Mouse (Mus musculus): Measurements from ENCODE around the gene Mfsd4a.

The Mfsd4a gene

DNA sequence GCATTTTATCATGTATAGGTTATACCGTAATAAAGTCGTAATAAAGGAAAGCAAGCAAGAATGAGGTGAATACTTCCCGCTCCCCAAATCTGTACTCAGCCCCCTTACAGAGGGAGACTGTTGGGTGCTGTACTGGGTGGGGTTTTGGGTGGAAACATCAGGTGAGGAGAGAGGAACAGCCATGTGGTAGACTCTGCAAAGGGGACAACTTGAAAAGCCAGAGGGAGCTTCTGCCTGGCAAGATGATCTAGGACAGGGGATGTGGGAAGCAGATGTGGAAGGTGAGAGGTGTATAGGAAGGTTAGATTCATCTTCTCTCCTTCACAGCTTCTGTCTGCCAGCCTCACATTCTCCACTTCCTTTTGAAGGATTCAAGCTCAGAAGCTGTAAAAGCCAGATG is 2.8 kb upstream of the Mfsd4a start:
- in situ Hi-C loops (cut with MboI, MseI), result no loop called here

DNA sequence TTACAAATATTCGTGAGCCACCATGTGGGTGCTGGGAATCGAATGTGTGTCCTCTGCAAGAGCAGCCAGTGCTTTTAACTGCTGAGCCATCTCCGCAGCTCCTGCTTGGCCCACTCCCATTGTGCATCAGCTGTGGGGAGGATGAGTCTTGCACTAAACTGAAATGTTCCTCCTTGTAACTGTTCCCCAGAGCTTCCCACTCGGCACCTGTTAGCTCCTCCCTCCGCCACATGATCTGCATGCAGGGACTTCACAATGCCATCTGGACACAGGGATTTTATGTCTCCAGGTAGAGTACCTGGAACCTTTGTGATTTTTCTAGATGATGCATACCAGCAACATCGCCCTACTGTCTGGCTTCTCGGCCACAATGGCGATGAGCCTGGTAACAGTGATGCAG is 1.6 kb upstream of the Mfsd4a start:
- in situ Hi-C loops (cut with MboI, MseI), result no loop called here

DNA sequence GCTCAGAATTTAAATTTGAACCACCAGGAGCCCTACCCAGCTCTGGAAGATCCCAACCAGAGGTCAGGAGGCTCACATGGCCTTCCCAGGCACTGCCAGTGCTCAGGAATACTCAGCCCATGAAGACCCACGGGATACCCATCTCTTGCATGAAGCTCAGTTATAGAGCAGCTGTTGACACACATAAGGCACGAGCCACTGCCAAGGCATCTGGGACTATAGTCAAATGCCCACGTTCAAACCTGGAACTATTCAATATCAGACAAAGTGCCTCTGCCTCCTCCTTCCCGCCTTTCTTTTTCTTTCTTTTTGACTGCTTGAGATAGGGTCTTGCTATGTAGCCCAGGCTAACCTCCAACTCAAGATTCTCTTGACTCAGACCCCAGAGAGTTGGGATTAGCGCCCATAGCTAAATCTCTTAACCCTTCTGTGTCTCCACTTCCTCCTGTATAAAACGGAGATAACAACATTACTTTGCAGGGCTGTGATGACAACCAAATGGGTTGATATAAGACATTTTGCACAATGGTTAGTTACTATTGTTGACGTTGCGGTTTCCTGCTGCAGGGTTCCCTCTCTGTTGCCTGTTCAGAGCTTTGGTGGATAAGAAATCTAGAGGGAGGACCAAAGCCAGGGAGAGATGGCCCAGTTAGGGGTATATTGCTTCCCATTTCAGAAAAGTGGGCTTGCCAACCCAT is 2.2 kb downstream of the Mfsd4a start:
- in situ Hi-C loops (cut with MboI, MseI), result no loop called here

DNA sequence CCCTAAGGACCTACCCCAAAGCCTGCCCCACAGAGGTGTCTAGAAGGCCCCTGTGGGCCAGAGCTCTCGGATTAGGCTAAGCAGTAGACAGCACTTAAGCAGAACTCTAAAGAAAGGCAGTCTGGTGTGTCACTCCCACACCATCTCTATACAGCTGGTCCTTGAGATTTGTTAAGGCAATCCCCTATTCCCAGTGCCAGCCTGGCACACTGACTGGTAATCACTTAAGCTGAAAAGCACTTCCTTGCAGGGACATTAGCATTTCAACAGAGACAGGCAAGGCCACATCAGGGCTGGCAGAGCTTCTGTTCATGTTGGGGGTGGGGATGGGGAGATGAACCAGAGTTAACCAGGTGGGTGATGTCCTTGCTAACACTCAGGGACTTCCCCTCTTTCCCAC is 2.9 kb downstream of the Mfsd4a start:
- in situ Hi-C loops (cut with MboI, MseI), result no loop called here

DNA sequence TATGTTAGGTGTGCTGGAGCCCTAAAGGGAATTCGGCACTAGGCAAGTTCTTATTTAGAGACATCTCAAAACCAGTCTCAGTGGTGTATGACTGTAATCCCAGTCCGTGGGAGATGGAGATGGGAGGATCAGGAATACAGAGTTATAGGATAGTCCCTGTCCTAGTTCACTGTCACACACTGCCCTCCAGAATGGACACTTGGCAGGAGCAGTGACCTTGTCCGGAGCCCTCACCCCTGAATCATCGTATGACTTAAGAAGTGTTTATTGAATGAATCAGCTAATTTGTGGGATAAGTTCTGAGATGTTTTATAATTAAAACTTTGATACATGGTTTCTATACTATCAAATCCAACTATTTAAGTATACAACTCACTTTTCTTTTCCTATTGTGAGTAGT is 4.8 kb downstream of the Mfsd4a start:
- in situ Hi-C loops (cut with MboI, MseI), result no loop called here

DNA sequence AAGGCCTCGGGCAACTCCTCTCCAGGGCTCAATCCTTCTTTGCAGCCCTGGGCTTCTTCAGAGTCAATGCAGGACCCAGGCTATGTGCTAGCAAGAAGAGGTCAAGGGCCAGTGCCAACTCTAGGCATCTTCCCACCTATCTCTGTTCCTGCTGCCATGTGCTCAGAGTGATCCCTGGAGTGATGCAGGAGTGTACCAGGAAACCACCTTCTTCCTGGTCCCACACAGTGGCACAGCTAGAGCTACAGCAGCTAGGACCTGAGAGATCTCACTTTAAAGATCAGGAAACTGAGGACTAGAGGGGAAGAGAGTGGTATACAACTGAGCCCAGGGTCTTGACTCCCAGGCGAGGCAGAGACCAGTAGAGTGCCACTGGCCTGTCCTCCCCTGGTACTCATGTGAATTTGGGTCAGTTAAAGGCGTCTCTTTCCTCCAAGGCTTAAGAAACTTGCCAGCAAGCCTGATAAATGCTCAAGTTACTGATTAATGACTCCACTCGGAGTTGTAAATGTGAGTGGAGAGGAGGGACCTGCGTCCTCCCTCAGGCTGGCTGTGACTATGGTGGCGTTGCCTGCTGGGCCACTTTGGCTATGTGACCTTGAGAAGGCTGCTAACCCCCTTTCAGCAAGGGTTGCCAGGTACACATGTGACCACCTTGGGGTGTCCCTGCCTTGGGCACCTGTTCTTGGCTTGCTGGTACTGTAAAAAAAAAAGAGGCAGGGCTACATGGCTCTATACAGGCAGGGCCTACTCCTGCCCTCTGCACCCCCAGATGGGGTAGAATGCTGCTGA is 5.9 kb downstream of the Mfsd4a start:
- in situ Hi-C loops (cut with MboI, MseI), result no loop called here

DNA sequence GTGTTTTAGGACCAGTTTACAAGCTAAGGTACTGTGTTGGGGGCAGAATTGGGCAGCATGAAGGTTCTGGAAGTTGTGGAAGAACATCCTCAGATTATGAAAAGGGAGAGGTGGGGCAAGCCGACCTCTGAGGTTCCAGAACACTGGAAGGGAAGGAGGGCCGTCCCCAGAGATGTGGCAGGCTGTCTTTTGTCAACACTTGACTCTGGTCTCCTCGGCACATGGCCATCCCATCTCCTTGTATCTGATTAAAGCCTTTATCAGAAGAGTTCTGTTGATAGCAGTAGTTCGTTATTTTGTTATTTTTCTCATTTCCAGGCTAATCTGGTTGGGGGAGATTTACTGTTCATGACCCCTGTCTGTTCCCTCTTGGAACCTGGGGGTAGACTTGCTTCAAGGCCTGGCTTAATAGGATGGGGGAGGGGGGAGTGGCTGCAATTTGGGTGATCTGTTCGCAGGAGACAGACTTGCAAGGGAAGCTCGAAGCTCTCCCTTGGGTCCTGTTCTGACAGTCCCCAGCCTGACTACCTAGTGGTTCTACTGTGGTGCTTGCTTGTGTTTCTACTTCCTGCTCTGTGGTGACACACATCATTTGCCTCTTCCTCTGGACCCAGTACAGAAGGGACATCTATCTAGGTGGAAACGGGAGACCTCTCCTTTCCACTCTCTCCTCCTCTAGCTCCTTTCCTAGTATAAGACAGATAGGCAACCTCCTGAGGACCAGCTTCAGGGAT is 7.7 kb downstream of the Mfsd4a start:
- in situ Hi-C loops (cut with MboI, MseI), result no loop called here

DNA sequence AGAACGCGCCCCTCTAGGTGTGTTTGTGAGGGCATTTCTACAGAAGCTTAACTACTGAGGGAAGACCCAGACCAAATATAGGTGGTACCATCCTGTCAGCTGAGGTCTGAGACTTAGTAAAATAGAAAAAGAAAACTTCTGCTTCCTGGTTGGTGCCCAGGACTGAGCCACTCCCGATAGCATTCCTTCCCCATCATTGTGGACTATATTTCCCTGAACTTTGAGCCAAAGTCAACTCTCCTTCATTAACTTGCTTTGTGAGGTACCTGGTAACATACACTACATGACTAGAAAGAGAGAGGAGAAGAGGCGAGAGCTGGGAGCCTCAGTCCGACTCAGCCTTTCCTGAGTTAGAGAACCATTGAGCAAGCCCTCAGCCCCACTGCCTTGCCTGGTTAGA is 9.3 kb downstream of the Mfsd4a start:
- in situ Hi-C loops (cut with MboI, MseI), result loop anchor here (10.0 kb wide), 1 partner anchor 464 kb away; the partner anchor contains the start of gene Avpr1b

DNA sequence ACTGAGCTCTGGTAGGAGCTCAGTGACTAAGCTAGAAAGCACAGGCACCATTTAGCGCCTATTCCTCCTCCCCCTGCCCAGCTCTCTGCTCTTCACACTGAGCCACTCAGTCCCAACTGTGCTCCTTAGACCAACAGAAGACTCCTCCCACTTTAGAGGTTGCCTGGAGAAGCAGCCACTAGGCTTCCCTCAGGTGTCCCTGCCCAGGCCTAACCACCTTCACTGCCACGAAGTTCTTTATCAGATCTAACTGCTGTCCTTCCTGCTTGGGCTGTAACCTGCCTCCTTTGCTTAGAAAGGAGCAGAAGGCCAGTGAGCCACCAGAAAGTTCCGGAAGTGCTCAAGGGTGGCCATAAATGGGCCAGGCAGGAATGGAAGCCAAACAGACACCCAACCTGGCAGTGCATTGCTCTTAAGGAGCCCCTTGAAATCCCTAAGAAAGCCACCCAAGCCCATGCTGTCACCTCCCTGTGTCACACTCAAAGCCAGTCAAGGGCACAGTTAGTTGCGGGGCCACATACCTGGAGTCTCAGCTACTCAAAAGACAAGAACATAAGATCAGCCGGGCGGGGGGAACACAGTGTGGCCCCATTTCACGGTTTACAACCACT is 12.7 kb downstream of the Mfsd4a start:
- in situ Hi-C loops (cut with MboI, MseI), result loop anchor here (10.0 kb wide), 1 partner anchor 460 kb away; the partner anchor contains the start of gene Avpr1b

DNA sequence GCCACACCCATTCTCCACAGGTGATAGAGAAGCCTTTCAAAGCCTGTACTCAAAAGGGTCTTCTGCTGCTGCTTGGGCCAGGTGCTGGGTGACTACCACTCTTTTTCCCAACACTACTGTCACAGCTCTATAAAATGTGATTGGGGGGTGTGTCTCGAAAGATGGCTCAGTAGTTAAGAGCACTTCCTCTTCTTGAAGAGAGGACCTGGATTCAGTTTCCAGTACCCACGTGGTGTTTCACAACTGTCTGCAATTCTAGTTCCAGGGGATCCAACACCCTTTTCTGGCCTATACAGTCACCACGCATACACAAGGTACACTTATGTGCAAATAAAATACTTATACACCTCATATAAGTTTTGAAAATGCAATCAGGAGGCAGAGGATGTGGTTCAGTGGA is 13.5 kb downstream of the Mfsd4a start:
- in situ Hi-C loops (cut with MboI, MseI), result loop anchor here (10.0 kb wide), 1 partner anchor 460 kb away; the partner anchor contains the start of gene Avpr1b

DNA sequence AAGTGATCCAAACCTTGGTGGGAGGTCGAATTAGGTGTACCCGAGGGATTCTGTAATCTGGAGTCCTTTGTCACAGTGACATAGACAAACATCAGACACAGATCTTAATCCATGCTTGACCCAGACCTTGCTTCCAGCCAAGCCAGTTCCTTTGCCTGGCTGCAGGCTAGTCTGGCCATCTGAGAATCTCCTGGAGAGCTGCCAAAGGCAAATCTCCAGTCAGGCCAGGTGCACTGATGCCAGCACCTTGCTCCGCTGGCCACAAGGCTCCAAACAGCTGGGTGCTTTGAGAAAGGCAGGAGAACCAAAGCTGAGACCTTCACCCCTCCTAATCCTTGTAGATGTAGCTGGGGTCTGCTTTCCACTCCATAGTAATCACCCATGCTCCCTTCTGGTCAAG is 16.1 kb downstream of the Mfsd4a start:
- in situ Hi-C loops (cut with MboI, MseI), result loop anchor here (10.0 kb wide), 1 partner anchor 457 kb away; the partner anchor contains the start of gene Avpr1b

DNA sequence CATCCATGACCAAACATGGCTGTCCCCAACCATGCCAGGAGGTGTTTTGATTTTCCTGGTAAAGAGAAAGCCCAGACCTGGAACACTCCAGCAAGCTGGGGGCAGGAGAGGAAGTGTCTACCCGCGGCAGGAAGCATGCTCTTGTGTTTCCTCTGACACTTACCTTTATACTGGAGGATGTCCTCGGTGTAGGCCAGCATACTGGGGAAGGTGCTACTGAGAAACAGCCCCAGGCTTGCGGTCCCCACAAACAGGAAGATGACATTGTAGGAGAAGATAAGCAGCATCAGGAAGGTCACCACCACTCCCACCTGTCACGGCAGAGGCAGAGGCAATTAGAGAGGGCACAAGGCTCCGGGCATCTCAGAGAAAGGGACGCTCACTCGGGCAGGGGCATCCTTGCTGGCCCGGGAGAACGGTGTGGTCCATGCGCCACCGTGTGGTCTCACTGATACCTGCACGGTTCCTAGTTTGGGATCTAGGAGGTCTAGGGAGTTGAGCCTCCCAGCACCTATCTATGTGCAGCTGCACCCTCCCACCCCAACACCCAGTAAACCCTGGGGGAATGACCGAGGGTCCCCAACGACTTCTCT is 21.6 kb downstream of the Mfsd4a start:
- in situ Hi-C loops (cut with MboI, MseI), result loop anchor here (5.0 kb wide), 1 partner anchor 69 kb away; no protein-coding TSS in a partner anchor

DNA sequence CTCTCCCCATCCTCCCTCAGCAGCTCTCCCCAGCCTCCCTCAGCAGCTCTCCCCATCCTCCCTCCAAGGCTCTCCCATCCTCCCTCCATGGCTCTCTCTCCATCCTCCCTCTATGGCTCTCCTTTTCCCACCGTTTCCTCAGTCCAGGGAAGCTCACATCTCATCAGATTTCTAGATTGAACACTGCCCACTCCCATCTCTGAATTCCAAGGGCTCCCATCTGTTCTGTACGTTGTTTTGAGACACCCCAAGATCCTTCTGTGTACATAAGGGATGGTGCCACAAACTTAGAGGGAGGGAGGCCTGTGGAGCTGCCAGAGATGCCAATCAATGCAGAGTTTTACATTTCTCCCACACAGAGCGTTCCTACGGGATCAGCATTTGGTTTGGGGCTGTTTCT is 24.1 kb downstream of the Mfsd4a start:
- in situ Hi-C loops (cut with MboI, MseI), result loop anchor here (5.0 kb wide), 1 partner anchor 46 kb away; no protein-coding TSS in a partner anchor

DNA sequence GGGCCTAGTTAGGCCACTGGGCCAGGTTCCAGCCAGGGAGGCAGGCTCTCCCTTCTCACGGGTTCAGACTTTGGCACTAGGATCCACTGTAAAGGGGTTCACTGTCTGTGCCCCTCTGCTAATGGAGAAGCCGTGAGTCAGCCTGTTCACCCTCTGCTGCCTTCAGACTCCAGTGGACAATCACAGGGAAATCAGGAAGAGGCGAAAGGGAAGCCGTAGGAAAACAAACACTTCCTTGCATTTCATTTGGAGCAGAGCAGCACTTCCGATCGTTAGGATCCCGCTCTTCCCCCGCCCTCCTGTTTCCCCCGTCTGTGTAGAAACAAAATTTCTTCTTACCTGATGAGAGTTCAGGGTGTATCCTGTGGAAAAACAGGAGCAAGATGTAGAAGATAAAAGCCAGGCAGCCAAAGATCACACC is 27.7 kb downstream of the Mfsd4a start:
- in situ Hi-C loops (cut with MboI, MseI), result loop anchor here (5.0 kb wide), 1 partner anchor 43 kb away; no protein-coding TSS in a partner anchor

DNA sequence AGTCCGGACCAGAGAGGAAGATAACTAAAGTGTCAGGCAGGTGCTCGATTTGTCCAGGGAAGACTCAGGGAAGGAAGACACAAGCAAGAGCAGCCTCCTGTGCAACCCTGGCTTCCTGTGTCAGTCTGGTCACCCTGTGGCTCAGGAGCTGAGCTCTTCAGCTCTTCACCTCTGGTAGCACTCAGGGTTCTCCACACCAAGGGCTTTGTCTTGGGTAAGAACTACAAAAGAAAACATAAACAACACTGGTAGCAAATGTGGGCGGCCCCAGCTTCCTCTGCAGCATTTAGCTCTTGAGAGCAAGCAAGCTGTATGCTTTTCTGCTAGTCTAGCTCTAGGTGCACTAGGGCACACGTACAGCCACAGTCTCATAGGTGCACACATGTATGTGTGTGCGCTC is 29.1 kb downstream of the Mfsd4a start:
- in situ Hi-C loops (cut with MboI, MseI), result no loop called here

DNA sequence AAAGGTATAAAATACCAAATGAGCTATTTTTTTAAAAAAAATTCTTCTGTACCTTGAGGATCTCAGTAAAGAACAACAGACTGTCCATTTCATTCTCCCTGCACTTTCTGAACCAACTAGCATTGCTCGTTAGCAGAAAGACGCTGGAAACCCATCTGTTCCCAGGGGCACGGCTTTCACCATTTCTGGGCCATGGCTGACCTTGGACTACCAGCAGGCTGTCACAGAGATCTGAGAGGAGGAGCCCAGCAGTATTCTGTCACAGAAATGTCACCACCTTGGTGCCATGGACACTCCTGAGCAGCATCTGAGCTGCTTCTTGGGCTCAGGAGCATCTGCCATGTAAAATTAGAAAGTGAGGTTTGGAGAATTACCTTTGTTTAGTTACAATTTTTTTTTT is 30.1 kb downstream of the Mfsd4a start:
- in situ Hi-C loops (cut with MboI, MseI), result no loop called here

DNA sequence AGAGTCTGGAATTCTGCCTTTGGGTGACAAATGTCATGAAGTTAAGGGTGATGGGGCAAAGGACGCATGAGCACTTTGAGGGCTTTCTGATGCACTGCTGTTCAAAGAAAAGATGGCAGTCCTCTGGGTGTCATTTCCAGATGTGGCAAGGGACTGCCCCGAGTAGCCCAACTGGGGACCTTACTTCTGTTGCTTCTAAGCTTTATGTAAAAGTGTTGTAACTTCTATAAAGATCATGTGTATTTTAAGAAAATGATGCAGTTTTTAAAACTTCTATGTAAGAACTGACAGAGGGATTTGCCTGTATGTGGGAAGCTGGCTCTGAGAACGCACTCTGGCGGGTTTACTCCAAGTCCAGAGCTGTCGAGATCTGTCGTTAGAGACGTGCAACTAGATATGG is 35.7 kb downstream of the Mfsd4a start:
- in situ Hi-C loops (cut with MboI, MseI), result no loop called here

DNA sequence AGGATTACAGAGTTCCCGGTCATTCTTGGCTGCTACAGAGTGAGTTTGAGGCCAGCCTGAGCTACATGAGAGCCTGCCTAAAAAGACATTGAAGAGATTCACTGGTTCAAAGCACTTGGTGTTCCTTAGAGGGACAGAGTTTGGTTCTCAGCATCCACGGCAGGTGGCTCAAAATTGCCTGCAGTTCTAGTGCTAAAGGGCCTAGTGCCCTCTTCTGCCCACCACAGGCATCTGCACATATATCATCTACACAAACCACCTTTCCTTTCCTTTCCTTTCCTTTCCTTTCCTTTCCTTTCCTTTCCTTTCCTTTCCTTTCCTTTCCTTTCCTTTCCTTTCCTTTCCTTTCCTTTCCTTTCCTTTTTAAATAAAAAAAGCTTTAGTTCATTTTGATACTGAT is 37.3 kb downstream of the Mfsd4a start:
- in situ Hi-C loops (cut with MboI, MseI), result no loop called here

DNA sequence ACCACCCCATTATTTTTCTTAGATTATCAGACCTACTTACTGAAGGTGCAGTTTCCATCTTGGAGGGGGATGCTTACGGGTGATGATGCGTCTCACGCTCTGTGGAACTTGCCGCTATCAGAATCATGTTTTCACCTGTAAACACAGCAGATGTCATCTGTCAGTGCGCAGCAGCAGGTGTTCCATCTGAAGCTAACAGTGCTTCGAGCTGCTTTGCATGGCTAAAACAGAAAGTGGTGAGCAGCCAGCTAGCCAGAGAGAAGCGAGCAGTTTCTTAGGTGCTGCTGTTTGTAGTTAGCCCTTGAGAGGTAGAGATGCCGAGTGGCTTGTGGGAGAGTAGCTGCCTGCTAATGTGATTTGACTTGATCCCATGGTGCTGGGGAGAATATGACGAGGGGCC is 39.4 kb downstream of the Mfsd4a start:
- in situ Hi-C loops (cut with MboI, MseI), result no loop called here

DNA sequence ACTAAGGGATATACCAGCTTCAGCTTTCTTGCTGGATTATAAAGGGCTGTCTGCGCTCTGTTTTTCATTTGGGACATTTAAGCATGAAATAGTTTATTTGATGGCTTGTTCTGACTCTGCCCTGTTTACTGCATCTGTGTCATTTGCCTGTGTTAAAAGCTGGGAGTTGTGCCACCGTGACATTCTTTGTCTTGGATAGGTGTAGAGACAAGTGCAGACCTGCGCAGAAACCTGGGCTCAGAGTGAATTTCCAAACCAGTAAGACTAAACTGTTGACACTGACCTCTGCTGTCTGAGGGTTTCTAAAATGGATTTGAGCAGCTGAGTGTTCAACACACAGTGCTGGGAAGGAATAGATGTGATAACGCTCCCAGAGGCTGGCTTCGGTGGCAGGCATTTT is 39.9 kb downstream of the Mfsd4a start:
- in situ Hi-C loops (cut with MboI, MseI), result no loop called here

DNA sequence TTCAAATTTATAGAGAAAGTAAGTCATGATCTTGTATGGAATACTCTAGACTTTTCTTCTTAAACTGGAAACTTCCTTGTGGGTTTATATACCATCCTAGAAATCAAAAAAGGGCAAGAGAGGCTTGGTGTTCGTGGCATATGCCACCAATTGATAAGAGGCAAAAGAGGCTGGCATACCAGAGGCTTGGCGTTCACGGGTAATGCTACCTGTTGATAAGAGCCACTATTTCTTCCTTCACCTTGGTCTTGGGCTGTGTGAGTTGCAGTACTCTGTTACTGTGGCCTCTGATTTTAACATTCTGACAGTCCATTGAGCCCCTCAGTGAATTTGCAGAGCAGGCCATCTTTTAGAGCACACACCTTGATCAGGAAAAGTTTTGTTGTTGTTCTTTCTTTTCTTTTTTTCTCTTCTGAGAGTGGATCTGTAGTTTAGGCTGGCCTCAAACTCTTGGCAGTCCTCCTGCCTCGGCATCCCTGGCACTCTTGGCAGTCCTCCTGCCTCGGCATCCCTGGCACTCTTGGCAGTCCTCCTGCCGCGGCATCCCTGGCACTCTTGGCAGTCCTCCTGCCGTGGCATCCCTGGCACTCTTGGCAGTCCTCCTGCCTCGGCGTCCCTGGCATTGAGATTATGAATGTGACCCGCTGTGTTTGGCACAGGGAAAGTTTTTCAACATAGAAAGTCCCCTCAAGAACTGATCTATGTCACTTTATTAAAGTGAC is 40.8 kb downstream of the Mfsd4a start:
- in situ Hi-C loops (cut with MboI, MseI), result no loop called here
